Mouse (Mus musculus): Measurements from ENCODE around the gene Rabgap1l. TPM values are rescaled to one million over a fixed set of nuclear protein-coding genes. Genes with fewer than 3 reads are reported as not detected.
A peak's percentile ranks its signal among the peaks of the same experiment; 100 is the strongest.

Rabgap1l gene
- polyA plus RNA-seq, 1 experiment = 37.1 TPM

- no peaks in the 10 kb centered on the region for H3K27me3 ChIP-seq (ENCODE audit: control insufficient read depth, insufficient read depth, low read length, poor library complexity, severe bottlenecking)
- H3K9ac ChIP-seq (ENCODE audit: low read depth, poor library complexity, severe bottlenecking) = no peak overlapping the region
- no peaks in the 10 kb centered on the region for H3K4me1 ChIP-seq (ENCODE audit: control insufficient read depth, insufficient read depth, low read length)
- H3K4me3 ChIP-seq (ENCODE audit: low read depth, low read length) = no peak overlapping the region
- TF ChIP-seq CTCF (IDR thresholded peaks at IDR 0.05; ENCODE audit: low read depth, low read length) (peak; percentile 43), POLR2A (IDR thresholded peaks at IDR 0.05; ENCODE audit: insufficient read depth, low read length) (no peak)
- no peaks in the 10 kb centered on the region for H3K36me3 ChIP-seq (ENCODE audit: control insufficient read depth, insufficient read depth, low read length, poor library complexity, severe bottlenecking)
- H3K27ac ChIP-seq (ENCODE audit: insufficient read depth, low read length) = no peak overlapping the region
- no peaks in the 10 kb centered on the region for H3K9me3 ChIP-seq (replicated peaks; ENCODE audit: control insufficient read depth, insufficient read depth, low read length, poor library complexity, severe bottlenecking)
Observed at GRCm38 (mm10) chr1:160377337-160378336, 415.4 kb downstream of the Rabgap1l start.

DNA sequence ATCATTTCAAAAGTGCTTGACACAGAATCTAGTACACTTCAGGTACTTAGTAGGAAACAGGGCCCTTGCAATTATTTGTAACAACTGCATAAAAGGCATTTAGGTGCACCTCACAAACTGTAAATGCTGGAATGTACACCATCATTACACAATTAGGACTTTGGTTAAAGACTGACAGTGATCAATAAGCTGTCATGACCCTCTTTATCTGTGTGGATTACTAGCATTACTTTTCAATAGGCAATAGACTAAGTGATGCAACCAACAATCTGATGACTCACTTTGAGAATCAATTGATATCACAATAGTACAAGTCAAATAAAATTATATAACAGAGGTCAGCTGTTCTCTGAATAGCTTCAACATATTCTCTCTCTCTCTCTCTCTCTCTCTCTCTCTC lies 418.5 kb downstream of the Rabgap1l start:
- no peak for TF ChIP-seq CTCF (IDR thresholded peaks at IDR 0.05; ENCODE audit: low read depth, low read length)
- no peak for TF ChIP-seq POLR2A (IDR thresholded peaks at IDR 0.05; ENCODE audit: insufficient read depth, low read length)
- TF ChIP-seq EP300 (IDR thresholded peaks at IDR 0.05; ENCODE audit: insufficient read depth, low read depth, low read length) = no peak
- H3K4me1 ChIP-seq (ENCODE audit: control insufficient read depth, insufficient read depth, low read length) = no peaks in the 10 kb centered on the region
- no peaks in the 10 kb centered on the region for H3K9me3 ChIP-seq (replicated peaks; ENCODE audit: control insufficient read depth, insufficient read depth, low read length, poor library complexity, severe bottlenecking)
- no peak overlapping the region for H3K9ac ChIP-seq (ENCODE audit: low read depth, poor library complexity, severe bottlenecking)
- H3K27ac ChIP-seq (ENCODE audit: insufficient read depth, low read length) = no peak overlapping the region
- no peaks in the 10 kb centered on the region for H3K27me3 ChIP-seq (ENCODE audit: control insufficient read depth, insufficient read depth, low read length, poor library complexity, severe bottlenecking)
- H3K4me3 ChIP-seq (ENCODE audit: low read depth, low read length) = no peak overlapping the region
- no peaks in the 10 kb centered on the region for H3K36me3 ChIP-seq (ENCODE audit: control insufficient read depth, insufficient read depth, low read length, poor library complexity, severe bottlenecking)

GRCm38 (mm10) chr1:160373306-160373705 lies 419.7 kb downstream of the Rabgap1l start:
- no peak overlapping the region for H3K27ac ChIP-seq (ENCODE audit: insufficient read depth, low read length)
- no peaks in the 10 kb centered on the region for H3K9me3 ChIP-seq (replicated peaks; ENCODE audit: control insufficient read depth, insufficient read depth, low read length, poor library complexity, severe bottlenecking)
- H3K4me1 ChIP-seq (ENCODE audit: control insufficient read depth, insufficient read depth, low read length) = no peaks in the 10 kb centered on the region
- TF ChIP-seq EP300 (IDR thresholded peaks at IDR 0.05; ENCODE audit: insufficient read depth, low read depth, low read length) (no peak), POLR2A (IDR thresholded peaks at IDR 0.05; ENCODE audit: insufficient read depth, low read length) (no peak), CTCF (IDR thresholded peaks at IDR 0.05; ENCODE audit: low read depth, low read length) (no peak)
- H3K36me3 ChIP-seq (ENCODE audit: control insufficient read depth, insufficient read depth, low read length, poor library complexity, severe bottlenecking) = no peaks in the 10 kb centered on the region
- H3K27me3 ChIP-seq (ENCODE audit: control insufficient read depth, insufficient read depth, low read length, poor library complexity, severe bottlenecking) = no peaks in the 10 kb centered on the region
- no peak overlapping the region for H3K4me3 ChIP-seq (ENCODE audit: low read depth, low read length)
- H3K9ac ChIP-seq (ENCODE audit: low read depth, poor library complexity, severe bottlenecking) = no peak overlapping the region

GRCm38 (mm10) chr1:160371696-160372095 lies 421.3 kb downstream of the Rabgap1l start:
- Histone ChIP-seq H3K9ac (ENCODE audit: low read depth, poor library complexity, severe bottlenecking) (no peak overlapping the region), H3K4me1 (ENCODE audit: control insufficient read depth, insufficient read depth, low read length) (no peaks in the 10 kb centered on the region), H3K27ac (ENCODE audit: insufficient read depth, low read length) (no peak overlapping the region), H3K27me3 (ENCODE audit: control insufficient read depth, insufficient read depth, low read length, poor library complexity, severe bottlenecking) (no peaks in the 10 kb centered on the region), H3K36me3 (ENCODE audit: control insufficient read depth, insufficient read depth, low read length, poor library complexity, severe bottlenecking) (no peaks in the 10 kb centered on the region), H3K9me3 (replicated peaks; ENCODE audit: control insufficient read depth, insufficient read depth, low read length, poor library complexity, severe bottlenecking) (no peaks in the 10 kb centered on the region), H3K4me3 (ENCODE audit: low read depth, low read length) (no peak overlapping the region)
- TF ChIP-seq CTCF (IDR thresholded peaks at IDR 0.05; ENCODE audit: low read depth, low read length) = no peak
- TF ChIP-seq EP300 (IDR thresholded peaks at IDR 0.05; ENCODE audit: insufficient read depth, low read depth, low read length) = no peak
- no peak for TF ChIP-seq POLR2A (IDR thresholded peaks at IDR 0.05; ENCODE audit: insufficient read depth, low read length)

- no peaks in the 10 kb centered on the region for H3K4me1 ChIP-seq (ENCODE audit: control insufficient read depth, insufficient read depth, low read length)
- H3K9me3 ChIP-seq (replicated peaks; ENCODE audit: control insufficient read depth, insufficient read depth, low read length, poor library complexity, severe bottlenecking) = no peaks in the 10 kb centered on the region
- no peaks in the 10 kb centered on the region for H3K27me3 ChIP-seq (ENCODE audit: control insufficient read depth, insufficient read depth, low read length, poor library complexity, severe bottlenecking)
- no peak overlapping the region for H3K9ac ChIP-seq (ENCODE audit: low read depth, poor library complexity, severe bottlenecking)
- no peak for TF ChIP-seq POLR2A (IDR thresholded peaks at IDR 0.05; ENCODE audit: insufficient read depth, low read length)
- TF ChIP-seq EP300 (IDR thresholded peaks at IDR 0.05; ENCODE audit: insufficient read depth, low read depth, low read length) = no peak
- TF ChIP-seq CTCF (IDR thresholded peaks at IDR 0.05; ENCODE audit: low read depth, low read length) = no peak
- no peak overlapping the region for H3K27ac ChIP-seq (ENCODE audit: insufficient read depth, low read length)
- H3K36me3 ChIP-seq (ENCODE audit: control insufficient read depth, insufficient read depth, low read length, poor library complexity, severe bottlenecking) = no peaks in the 10 kb centered on the region
- no peak overlapping the region for H3K4me3 ChIP-seq (ENCODE audit: low read depth, low read length)
Observed at GRCm38 (mm10) chr1:160370552-160370951, 422.5 kb downstream of the Rabgap1l start.

DNA sequence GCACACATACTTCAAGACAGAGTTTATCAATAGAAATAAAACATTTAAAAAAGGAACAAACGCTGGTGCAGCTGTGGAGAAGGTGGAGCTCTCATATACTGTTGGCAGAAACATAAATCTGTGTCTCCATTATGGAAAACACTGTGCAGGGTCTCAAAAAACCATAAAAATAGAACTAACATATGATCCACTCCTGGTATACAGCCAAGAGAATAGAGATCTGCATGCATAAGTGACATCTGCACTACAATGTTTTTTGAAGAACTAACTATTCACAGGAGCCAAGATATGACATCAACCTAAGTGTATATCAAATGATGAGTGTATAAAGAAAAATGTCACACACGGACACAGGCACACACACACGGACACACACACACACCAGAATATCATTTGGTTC lies 426.4 kb downstream of the Rabgap1l start:
- Histone ChIP-seq H3K27me3 (ENCODE audit: control insufficient read depth, insufficient read depth, low read length, poor library complexity, severe bottlenecking) (no peaks in the 10 kb centered on the region), H3K36me3 (ENCODE audit: control insufficient read depth, insufficient read depth, low read length, poor library complexity, severe bottlenecking) (no peaks in the 10 kb centered on the region), H3K4me1 (ENCODE audit: control insufficient read depth, insufficient read depth, low read length) (no peaks in the 10 kb centered on the region), H3K27ac (ENCODE audit: insufficient read depth, low read length) (no peak overlapping the region), H3K9ac (ENCODE audit: low read depth, poor library complexity, severe bottlenecking) (no peak overlapping the region), H3K9me3 (replicated peaks; ENCODE audit: control insufficient read depth, insufficient read depth, low read length, poor library complexity, severe bottlenecking) (no peaks in the 10 kb centered on the region), H3K4me3 (ENCODE audit: low read depth, low read length) (no peak overlapping the region)
- TF ChIP-seq POLR2A (IDR thresholded peaks at IDR 0.05; ENCODE audit: insufficient read depth, low read length) = no peak
- TF ChIP-seq CTCF (IDR thresholded peaks at IDR 0.05; ENCODE audit: low read depth, low read length) = no peak
- no peak for TF ChIP-seq EP300 (IDR thresholded peaks at IDR 0.05; ENCODE audit: insufficient read depth, low read depth, low read length)
